Mouse (Mus musculus) liver, adult 2 months (tissue): ENCODE data around the gene Coro1c.

Source experiments
- CTCF ChIP-seq: fragments of 200-500 bp; IDR thresholded peaks from 2 replicates; pipeline ENCODE4 v1.5.1; 2011; ENCODE audit warnings: low read depth, low read length, control low read depth
- POLR2A ChIP-seq: fragments of 200-500 bp; IDR thresholded peaks from 2 replicates; pipeline ENCODE4 v1.6.1; 2011; ENCODE audit warnings: low read length, control low read depth; ENCODE audit not compliant: insufficient read depth; ENCODE audit errors: extremely low read depth

DNA sequence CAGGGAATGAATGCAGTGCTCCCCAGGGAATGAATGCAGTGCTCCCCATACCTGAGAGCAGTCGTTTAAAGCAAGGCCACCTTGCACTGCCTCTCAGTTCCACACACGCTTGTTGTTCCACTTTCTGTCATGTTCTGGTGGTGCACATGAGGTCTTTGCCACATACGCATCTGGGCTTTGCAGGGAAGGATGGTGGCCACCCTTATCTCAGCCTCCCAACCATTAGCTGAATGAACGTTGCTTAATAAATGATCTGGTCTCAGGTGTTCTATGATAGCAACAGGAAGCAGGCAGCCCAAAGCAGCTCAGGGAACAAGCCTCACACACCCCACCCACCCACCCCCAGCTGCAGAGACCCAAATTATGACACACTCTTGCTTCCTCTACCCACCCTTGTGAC lies 16.1 kb upstream of the Coro1c start:
- TF ChIP-seq CTCF (no peak), POLR2A (no peak)
